Mouse (Mus musculus): ENCODE data around the gene Hcn2. TPM values are rescaled to one million over a fixed set of nuclear protein-coding genes. Genes with fewer than 3 reads are reported as not detected.

The Hcn2 gene
- polyA plus RNA-seq, 1 experiment from 2014 or later = 0.08 TPM

DNA sequence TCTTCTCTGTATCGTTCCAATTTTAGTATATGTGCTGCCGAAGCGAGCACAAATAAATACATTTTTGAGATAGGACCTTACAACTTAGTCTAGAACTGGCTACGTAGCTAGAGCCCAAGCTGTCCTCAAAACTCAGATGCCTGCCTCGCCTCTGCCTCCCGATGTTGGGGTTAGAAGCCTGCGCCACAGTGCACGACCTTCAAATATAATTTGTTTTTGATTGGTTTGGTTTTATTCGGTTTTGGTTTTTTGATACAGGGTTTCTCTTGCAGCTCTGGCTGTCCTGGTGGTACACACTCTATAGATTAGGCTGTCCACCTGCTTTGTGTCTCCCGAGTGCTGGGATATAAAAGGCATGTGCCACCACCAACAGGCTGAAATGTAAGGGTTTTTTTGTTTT lies 12.9 kb upstream of the Hcn2 start:
- ATAC-seq (ENCODE audit: insufficient number of reproducible peaks, insufficient read depth, low FRiP score, low TSS enrichment) = no peak
- WGBS = 78% methylated on average over 10 of the region's 10 CpGs
- no peaks in the 10 kb centered on the region for H3K9me3 ChIP-seq
- H3K36me3 ChIP-seq = peaks cover 14% of the 10 kb centered on the region
- peak overlapping the region; percentile 87 for H3K4me2 ChIP-seq (replicated peaks)
- H3K4me1 ChIP-seq = peaks cover 29% of the 10 kb centered on the region
- H3K4me3 ChIP-seq = peak overlapping the region; percentile 81
- peak overlapping the region; percentile 65; the same call in 1 of the 2 replicates for H3K27ac ChIP-seq
- no peaks in the 10 kb centered on the region for H3K27me3 ChIP-seq
- H3K9ac ChIP-seq = 0 out of 2 replicates have a peak overlapping the region, but pooled peaks have one; percentile 38

DNA sequence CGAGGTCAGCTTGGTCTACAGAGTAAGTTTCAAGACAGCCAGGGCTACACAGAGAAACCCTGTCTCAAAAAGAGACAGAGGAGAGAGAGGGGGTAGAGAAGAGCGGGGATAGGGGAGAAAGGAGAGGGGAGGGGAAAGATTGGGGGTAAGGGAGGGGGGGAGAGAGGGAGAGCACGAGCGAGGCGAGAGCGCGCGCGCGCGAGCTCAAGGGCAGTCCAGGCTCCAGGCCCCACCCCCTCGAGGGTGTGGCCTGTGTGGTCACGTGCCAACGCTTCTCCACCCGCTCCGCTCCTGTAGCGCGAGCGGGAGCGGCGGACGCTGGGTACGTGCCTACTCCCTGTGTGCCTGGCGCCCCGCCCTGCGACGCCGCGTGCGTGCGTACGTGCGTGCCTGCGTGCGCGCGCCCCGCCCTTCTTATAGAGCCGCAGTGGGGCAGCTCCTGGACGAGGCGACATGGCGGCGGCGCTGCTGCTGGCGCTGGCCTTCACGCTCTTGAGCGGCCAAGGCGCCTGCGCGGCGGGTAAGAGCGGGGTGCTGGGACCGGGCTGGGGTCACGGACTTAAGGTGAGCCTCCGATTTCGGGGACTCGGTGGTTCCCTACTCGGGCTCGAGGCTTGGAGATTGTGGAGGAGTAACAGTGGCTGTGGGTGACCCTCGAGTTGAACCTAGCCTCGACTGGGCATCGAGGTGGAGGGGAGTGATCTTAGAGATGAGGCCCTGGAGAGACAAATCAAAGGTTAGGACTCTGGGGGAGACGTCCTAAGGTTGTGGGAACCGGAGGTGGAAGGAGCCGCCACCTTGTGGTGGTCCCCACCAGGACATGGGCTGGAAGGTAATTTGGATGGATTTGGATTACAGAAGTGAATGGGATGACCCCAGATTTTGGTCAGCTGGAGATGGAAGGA lies 12.1 kb upstream of the Hcn2 start, which contains the start of gene Bsg:
Gene Bsg (plus strand): TSS at position 427 of the 905 bp plus-strand sequence.
- peaks cover 32% of the 10 kb centered on the region for H3K4me1 ChIP-seq
- no peaks in the 10 kb centered on the region for H3K27me3 ChIP-seq
- peak within 1 kb of the TSS; percentile 81 for H3K4me3 ChIP-seq
- H3K4me2 ChIP-seq (replicated peaks) = peak within 1 kb of the TSS; percentile 87
- ATAC-seq (ENCODE audit: insufficient number of reproducible peaks, insufficient read depth, low FRiP score, low TSS enrichment) = peak; percentile 91
- peak within 1 kb of the TSS; percentile 80 for H3K27ac ChIP-seq
- under 1% methylated on average over 58 of the region's 65 CpGs for WGBS
- H3K36me3 ChIP-seq = peaks cover 22% of the 10 kb centered on the region
- H3K9me3 ChIP-seq = no peaks in the 10 kb centered on the region
- H3K9ac ChIP-seq = peak within 1 kb of the TSS; percentile 93

DNA sequence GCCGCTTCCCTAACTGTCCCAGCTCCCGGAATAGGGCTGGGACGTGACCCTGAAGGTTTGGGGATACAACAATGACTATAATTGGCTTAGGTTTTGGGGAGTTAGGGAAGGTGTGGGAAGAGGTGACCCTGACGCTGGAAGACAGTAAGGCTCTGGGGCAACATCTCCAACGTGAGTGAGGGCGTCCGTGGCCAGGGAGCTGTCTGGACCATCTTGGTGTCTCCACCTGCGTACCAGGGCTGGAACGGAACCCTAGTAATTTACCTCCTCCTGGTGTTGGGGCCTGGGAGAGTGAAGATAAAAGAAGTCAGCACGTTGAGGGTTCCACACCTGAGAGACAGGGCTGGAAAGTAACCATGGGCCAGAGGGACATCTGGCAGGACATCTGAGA lies 11.5 kb upstream of the Hcn2 start:
- H3K4me3 ChIP-seq = peak overlapping the region; percentile 81
- peaks cover 32% of the 10 kb centered on the region for H3K4me1 ChIP-seq
- no peaks in the 10 kb centered on the region for H3K9me3 ChIP-seq
- 6% methylated on average over 10 of the region's 10 CpGs for WGBS
- peak overlapping the region; percentile 93 for H3K9ac ChIP-seq
- H3K27ac ChIP-seq = no peak overlapping the region
- H3K36me3 ChIP-seq = peaks cover 28% of the 10 kb centered on the region
- ATAC-seq (ENCODE audit: insufficient number of reproducible peaks, insufficient read depth, low FRiP score, low TSS enrichment) = no peak
- peak overlapping the region; percentile 87 for H3K4me2 ChIP-seq (replicated peaks)
- no peaks in the 10 kb centered on the region for H3K27me3 ChIP-seq

DNA sequence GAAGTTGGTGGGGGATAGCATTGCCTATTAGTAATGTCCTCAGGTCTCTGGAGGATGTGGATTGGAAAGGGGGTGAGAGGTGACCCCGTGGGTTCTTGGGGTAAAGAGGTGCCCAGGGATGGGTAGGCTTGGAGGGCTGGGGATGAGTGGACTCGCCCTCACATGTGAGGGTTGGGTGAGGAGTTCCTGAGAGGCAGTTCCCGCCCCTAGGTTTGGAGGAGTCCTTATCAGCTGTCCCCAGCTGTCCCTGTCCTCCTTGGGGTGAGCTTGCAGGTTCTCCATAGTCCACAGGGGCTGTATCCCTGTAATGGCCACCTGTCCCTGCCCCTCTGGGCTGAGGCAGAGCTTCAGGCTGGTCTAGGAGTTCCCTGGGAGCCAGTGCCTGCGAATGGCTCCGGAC lies 10.5 kb upstream of the Hcn2 start:
- H3K4me1 ChIP-seq = peaks cover 32% of the 10 kb centered on the region
- H3K4me2 ChIP-seq (replicated peaks) = peak overlapping the region; percentile 87
- no peak overlapping the region for H3K27ac ChIP-seq
- 87% methylated on average over 5 of the region's 5 CpGs for WGBS
- ATAC-seq (ENCODE audit: insufficient number of reproducible peaks, insufficient read depth, low FRiP score, low TSS enrichment) = no peak
- no peaks in the 10 kb centered on the region for H3K9me3 ChIP-seq
- peaks cover 38% of the 10 kb centered on the region for H3K36me3 ChIP-seq
- H3K27me3 ChIP-seq = no peaks in the 10 kb centered on the region
- peak overlapping the region; percentile 81 for H3K4me3 ChIP-seq
- H3K9ac ChIP-seq = peak overlapping the region; percentile 93

DNA sequence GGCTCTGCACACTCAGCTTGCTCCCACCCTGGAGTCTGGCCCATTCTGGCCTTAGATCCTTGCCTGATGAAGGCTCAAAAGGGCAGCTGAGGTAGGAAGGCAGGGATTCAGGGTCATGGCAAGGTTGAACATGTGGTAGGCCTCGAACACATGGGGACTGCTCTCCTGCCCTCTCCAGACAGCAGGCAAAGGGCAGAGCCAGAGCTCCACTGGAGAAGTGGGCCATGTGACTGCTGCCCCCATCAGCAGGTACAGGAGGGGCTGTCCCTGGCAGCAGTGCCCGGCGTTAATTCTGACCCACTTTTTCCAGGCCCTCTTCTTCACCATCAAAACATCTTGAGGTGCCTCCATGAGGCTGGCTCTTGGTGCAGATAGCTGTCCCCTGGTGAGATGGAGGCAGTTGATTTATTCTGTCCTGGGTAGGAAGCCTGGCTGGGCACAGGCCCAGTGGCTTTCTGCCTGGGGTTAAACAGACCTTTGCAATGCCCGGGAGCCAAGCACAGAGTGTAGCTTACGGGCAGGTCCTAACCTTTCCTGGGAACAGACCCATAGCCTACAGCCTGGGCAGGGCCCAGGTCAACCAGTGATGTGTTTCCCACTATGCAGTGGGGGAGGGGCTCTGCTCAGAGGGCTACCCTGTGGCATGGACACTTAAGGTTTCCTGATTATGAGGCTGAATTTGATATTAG lies 9.9 kb upstream of the Hcn2 start:
- Histone ChIP-seq H3K9ac (peak overlapping the region; percentile 93), H3K27ac (no peak overlapping the region), H3K9me3 (no peaks in the 10 kb centered on the region), H3K4me1 (peaks cover 27% of the 10 kb centered on the region), H3K4me3 (0 out of 2 replicates have a peak overlapping the region, but pooled peaks have one; percentile 81), H3K36me3 (peaks cover 44% of the 10 kb centered on the region), H3K27me3 (no peaks in the 10 kb centered on the region), H3K4me2 (replicated peaks) (peak overlapping the region; percentile 87)
- WGBS = 84% methylated on average over 5 of the region's 5 CpGs
- ATAC-seq (ENCODE audit: insufficient number of reproducible peaks, insufficient read depth, low FRiP score, low TSS enrichment) = no peak

DNA sequence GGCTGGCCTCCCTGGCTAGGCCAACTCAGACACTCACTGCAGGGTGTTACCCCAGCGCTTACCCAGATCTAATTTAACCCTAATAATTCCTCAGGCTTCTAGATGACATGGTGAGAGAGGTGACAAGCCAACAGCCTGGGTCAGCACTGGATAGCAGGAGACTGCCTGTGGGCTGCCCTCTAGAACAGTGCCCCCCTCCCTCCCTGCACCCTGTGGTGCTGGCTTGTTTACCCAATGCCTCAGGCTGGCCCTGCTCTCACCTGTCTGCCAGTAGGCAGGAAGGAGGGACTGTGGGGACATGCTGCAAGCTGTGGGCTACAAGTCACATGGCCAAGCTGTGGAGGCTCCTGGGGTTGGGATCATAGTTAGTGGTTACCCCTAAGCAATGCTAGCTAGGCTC lies 9.3 kb upstream of the Hcn2 start:
- no peak for ATAC-seq (ENCODE audit: insufficient number of reproducible peaks, insufficient read depth, low FRiP score, low TSS enrichment)
- no peak overlapping the region for H3K27ac ChIP-seq
- no peaks in the 10 kb centered on the region for H3K9me3 ChIP-seq
- WGBS = 71% methylated on average over 1 of the region's 1 CpGs
- H3K4me3 ChIP-seq = no peak overlapping the region
- no peak overlapping the region for H3K9ac ChIP-seq
- peaks cover 50% of the 10 kb centered on the region for H3K36me3 ChIP-seq
- H3K4me2 ChIP-seq (replicated peaks) = no peak overlapping the region
- H3K27me3 ChIP-seq = no peaks in the 10 kb centered on the region
- H3K4me1 ChIP-seq = peaks cover 26% of the 10 kb centered on the region

DNA sequence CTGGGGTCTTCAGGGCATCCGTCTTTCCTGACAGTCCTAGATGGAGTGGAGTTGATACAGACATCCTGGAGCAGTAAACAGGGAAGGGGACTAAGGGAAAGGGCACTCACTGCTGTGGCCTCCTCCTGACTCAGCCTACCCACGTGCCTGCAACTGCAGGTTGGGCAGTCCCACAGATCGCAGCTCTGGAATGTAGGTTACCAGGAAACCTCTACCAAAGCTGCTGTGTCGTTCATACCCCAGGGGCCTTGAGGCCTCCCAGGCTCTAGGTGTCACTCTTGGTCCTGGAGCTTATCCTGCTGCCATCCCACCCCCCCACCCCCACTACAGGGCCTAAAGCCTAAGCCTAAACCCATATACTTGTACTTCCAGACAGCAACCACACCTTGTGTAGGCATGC lies 8.7 kb upstream of the Hcn2 start:
- Histone ChIP-seq H3K27me3 (no peaks in the 10 kb centered on the region), H3K27ac (no peak overlapping the region), H3K9ac (no peak overlapping the region), H3K36me3 (peaks cover 51% of the 10 kb centered on the region), H3K4me1 (peaks cover 26% of the 10 kb centered on the region), H3K4me2 (replicated peaks) (no peak overlapping the region), H3K9me3 (no peaks in the 10 kb centered on the region), H3K4me3 (no peak overlapping the region)
- no peak for ATAC-seq (ENCODE audit: insufficient number of reproducible peaks, insufficient read depth, low FRiP score, low TSS enrichment)
- 69% methylated on average over 4 of the region's 4 CpGs for WGBS

DNA sequence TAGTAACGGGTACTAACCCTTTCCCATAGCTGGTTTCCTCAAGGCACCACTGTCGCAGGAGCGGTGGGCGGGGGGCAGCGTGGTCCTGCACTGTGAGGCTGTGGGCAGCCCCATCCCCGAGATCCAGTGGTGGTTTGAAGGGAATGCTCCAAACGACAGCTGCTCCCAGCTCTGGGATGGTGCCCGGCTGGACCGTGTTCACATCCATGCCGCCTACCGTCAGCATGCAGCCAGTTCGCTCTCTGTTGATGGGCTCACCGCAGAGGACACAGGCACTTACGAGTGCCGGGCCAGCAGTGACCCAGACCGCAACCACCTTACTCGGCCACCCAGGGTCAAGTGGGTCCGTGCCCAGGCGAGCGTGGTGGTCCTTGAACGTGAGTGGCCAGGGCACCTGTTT lies 7.8 kb upstream of the Hcn2 start:
- peaks cover 26% of the 10 kb centered on the region for H3K4me1 ChIP-seq
- no peak overlapping the region for H3K4me2 ChIP-seq (replicated peaks)
- H3K27me3 ChIP-seq = 0 out of 2 replicates have a peak, but pooled peaks cover 2% of the 10 kb centered on the region
- peaks cover 51% of the 10 kb centered on the region for H3K36me3 ChIP-seq
- WGBS = 89% methylated on average over 21 of the region's 21 CpGs
- H3K9me3 ChIP-seq = no peaks in the 10 kb centered on the region
- no peak overlapping the region for H3K27ac ChIP-seq
- H3K4me3 ChIP-seq = no peak overlapping the region
- no peak for ATAC-seq (ENCODE audit: insufficient number of reproducible peaks, insufficient read depth, low FRiP score, low TSS enrichment)
- H3K9ac ChIP-seq = no peak overlapping the region

DNA sequence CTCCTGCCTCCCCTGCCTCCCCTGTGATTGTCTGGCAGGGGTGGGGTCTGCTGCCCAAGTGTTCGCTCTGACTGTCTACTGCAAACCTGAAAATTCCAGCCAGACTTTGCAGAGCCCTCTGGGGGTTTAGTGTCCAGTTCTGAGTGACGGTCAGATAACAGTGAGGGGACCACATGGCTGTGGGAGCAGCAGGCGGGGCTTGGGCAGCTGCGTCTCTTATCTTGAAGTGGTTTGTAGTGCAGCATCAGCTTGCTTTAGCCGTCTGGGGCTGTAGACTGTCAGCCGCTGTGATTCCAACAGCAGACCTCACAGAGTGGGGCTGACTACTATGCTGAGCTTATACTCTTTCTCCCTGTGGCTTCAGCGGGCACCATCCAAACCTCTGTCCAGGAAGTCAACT lies 7.1 kb upstream of the Hcn2 start:
- no peaks in the 10 kb centered on the region for H3K9me3 ChIP-seq
- ATAC-seq (ENCODE audit: insufficient number of reproducible peaks, insufficient read depth, low FRiP score, low TSS enrichment) = no peak
- peaks cover 51% of the 10 kb centered on the region for H3K36me3 ChIP-seq
- WGBS = 85% methylated on average over 7 of the region's 7 CpGs
- H3K4me1 ChIP-seq = peaks cover 26% of the 10 kb centered on the region
- no peak overlapping the region for H3K4me3 ChIP-seq
- H3K27me3 ChIP-seq = 0 out of 2 replicates have a peak, but pooled peaks cover 8% of the 10 kb centered on the region
- H3K9ac ChIP-seq = no peak overlapping the region
- H3K27ac ChIP-seq = no peak overlapping the region
- H3K4me2 ChIP-seq (replicated peaks) = no peak overlapping the region

DNA sequence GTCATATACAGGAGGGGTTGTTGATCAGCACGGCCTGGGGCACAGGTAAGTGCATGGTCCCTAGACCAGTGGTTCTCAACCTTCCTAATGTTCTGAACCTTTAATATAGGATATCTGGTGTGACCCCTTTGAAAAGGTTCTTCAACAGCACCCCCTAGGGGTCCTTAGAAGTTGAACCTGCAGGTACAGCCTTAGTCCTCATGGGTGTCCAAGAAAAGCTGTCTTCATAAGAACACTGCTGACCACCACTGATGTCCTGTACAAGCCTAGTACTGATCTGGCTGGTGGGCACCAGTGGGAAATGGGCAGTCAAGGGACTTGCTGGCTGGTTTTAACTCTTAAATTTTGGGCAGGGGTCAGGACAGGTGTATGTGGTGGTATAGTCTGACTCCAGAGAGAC lies 4.4 kb upstream of the Hcn2 start:
- Histone ChIP-seq H3K27ac (no peak overlapping the region), H3K9ac (no peak overlapping the region), H3K4me1 (peaks cover 11% of the 10 kb centered on the region), H3K27me3 (peaks cover 35% of the 10 kb centered on the region), H3K4me3 (no peak overlapping the region), H3K4me2 (replicated peaks) (no peak overlapping the region), H3K9me3 (no peaks in the 10 kb centered on the region), H3K36me3 (peaks cover 51% of the 10 kb centered on the region)
- WGBS = 89% methylated on average over 1 of the region's 1 CpGs
- ATAC-seq (ENCODE audit: insufficient number of reproducible peaks, insufficient read depth, low FRiP score, low TSS enrichment) = no peak

DNA sequence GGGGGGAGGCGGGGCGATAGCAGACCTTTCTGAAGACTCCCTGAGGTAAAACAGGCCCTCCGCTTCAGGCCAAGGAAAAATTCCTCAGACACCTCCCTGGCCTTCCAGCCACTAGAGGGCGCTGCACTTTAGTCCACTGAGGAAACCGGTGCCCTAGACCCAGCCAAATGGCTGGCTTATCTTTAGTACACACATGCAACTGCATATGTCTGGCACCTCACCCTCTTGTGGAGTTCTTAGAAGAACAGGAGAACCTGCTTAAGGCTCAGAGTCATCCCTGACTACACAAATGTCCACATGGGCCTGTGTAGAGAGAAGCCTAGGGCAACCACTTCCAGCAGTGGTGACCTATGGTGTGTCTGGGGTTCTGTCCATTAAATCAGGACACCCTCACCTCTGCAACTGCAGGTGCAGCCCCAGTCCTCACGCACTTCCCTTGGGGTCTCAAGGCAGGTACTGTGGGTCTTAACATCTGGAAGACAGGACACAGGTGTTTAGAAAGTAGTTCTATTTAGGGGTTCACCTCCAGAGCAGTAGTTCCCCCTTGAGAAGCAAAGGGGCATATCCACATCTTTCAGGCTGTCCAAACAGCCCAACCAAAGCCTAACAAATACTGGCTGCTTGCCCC lies 3.8 kb upstream of the Hcn2 start:
- 14% methylated on average over 4 of the region's 6 CpGs for WGBS
- ATAC-seq (ENCODE audit: insufficient number of reproducible peaks, insufficient read depth, low FRiP score, low TSS enrichment) = no peak
- peaks cover 45% of the 10 kb centered on the region for H3K36me3 ChIP-seq

More for the DNA sequence above, 3.8 kb upstream of the Hcn2 start:
- no peak overlapping the region for H3K27ac ChIP-seq
- no peak overlapping the region for H3K4me2 ChIP-seq (replicated peaks)
- no peaks in the 10 kb centered on the region for H3K9me3 ChIP-seq
- no peak overlapping the region for H3K4me3 ChIP-seq
- no peak overlapping the region for H3K9ac ChIP-seq
- H3K27me3 ChIP-seq = peaks cover 41% of the 10 kb centered on the region
- H3K4me1 ChIP-seq = peaks cover 14% of the 10 kb centered on the region

Measured in embryonic facial prominence, embryonic 12.5 days (tissue).